Mouse (Mus musculus) heart, postnatal 25 days (tissue): ENCODE results near the gene Prss21. TPM values are rescaled to one million over a fixed set of nuclear protein-coding genes. Genes with fewer than 3 reads are reported as not detected.

ENCODE experiments used
- DNase-seq: peaks from one replicate; pipeline ENCODE4 v3.0.0; 2022; ENCODE audit warnings: low spot score
- intact Hi-C: fragments of 180-260 bp; cut with DNase I; formaldehyde crosslinking; loops from one replicate; pipeline ENCODE4 v1.15.1; 2025
- total RNA-seq, 2 experiments: library from RNA; stranded (reverse); gene quantifications; 2 replicates each; pipeline ENCODE4 v1.2.3; 2021

Prss21 gene
- not detected for total RNA-seq

DNA sequence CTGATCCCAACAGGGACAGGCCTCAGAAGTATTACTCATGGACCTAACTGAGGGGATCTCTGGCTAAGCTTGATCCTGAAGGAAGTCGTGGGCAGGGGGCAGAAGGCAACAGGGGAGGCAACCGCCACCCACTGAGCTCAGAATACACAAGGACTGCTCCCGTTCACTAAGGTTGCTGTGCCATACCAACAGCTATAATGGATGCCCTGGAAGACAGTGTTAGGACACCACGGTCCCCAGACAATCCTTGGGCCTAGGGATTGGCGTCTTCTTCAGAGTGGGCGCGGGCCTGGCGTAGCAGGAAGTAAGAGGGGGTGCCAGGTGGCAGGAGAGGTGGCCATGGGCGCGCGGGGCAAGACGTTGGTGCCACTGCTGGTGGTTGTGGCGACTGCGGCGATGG is at the start of gene Prss21:
Prss21 (plus strand) TSS at position 301 of the 400 bp plus-strand sequence.
- intact Hi-C loops, result no loop called here
- DNase-seq, result no peak

DNA sequence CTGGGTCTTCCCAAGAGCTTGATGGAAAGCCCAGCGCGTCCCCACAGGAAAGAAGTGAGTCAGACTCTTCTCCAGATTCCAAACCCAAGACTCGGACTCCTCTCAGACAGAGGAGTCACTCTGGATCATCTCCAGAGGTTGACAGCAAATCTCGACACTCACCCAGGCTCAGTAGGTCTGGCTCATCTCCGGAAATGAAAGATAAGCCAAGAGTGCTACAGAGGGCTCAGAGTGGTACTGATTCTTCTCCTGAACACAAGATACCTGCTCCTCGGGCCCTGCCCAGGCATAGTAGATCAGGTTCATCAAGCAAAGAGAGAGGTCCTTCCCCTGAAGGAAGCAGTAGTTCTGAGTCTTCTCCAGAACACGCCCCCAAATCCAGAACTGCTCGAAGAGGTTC is 49.3 kb upstream of the Prss21 start:
- intact Hi-C loops, result no loop called here
- no peak for DNase-seq

DNA sequence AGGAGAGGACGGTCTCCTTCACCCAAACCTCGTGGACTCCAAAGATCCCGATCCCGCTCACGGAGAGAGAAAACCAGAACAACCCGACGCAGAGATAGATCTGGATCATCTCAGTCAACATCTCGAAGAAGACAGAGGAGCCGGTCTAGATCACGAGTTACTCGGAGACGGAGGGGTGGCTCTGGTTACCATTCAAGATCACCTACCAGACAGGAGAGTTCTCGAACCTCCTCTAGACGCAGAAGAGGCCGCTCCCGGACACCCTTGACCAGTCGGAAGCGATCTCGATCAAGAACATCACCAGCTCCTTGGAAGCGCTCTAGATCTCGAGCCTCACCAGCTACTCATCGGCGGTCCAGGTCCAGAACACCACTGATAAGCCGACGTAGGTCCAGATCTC is 48.6 kb upstream of the Prss21 start:
- DNase-seq, result no peak
- intact Hi-C loops, result no loop called here

DNA sequence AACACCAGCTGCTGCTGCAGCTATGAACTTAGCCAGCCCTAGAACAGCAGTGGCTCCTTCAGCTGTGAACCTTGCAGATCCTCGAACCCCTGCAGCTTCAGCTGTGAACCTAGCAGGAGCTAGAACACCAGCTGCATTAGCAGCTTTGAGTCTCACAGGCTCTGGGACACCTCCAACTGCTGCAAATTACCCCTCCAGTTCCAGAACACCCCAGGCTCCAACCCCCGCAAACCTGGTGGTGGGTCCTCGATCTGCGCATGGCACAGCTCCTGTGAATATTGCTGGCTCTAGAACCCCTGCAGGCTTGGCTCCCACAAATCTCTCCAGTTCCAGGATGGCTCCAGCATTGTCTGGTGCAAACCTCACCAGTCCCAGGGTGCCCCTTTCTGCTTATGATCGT is 47.1 kb upstream of the Prss21 start:
- no peak for DNase-seq
- intact Hi-C loops, result no loop called here

DNA sequence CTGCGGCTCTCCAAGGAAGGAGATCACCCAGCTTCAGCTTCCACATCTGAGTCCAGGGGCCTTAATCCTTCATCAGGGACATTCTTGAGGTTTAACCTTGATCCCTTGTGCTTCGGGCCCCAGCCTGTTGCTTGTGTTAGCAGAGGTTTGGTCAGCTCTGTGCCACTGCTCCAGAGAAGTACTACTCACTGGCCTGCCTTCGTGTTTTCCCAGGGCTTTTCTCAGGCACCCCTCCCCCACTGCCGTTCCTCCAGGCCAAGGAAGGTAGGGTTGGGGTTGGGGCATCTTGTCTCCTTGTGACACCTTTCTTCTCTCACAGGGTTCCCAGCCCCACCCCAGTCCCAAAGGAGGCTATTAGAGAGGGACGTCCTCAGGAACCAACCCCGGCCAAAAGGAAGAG is 45.8 kb upstream of the Prss21 start:
- intact Hi-C loops, result no loop called here

DNA sequence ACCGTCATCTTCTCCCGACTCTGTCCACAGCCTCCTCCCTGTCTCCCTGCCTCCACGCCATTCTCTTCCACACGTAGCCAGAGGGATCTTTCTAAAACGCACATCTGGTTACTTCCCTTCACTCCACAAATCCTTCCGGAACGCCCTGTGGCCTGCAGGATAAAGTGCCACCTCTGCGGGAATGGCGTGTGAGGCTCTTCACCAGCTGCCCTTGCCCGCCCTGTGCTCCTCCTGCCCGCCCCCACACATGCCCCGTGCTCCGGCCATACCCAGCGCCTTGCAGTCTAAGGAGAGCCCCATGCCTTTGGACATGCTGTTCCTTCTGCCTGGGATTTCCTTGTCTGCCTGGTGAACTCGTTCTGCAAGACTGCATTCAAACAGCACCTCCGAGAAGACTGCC is 44.8 kb upstream of the Prss21 start:
- intact Hi-C loops, result no loop called here
- no peak for DNase-seq

More for the DNA sequence above, 45.8 kb upstream of the Prss21 start:
- no peak for DNase-seq

DNA sequence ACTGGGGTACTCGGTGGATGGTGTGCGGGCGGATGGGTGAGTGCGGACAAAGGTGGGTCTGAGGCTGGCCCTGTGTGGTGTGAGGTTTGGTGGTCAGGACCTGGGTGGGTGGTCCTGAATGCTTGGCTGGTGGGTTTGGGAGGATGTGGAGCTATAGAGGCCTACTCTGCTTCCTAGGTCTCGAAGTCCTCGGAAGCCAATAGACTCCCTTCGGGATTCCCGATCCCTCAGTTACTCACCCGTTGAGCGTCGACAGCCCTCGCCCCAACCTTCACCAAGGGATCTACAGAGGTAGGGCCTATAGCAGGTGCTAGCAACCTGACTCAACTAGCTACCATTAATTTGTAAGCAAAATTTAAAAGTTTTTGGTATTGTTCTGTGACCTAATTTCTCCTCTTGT is 44.2 kb upstream of the Prss21 start:
- intact Hi-C loops, result loop anchor here (2.0 kb wide), 1 partner anchor 17 kb away; no protein-coding TSS in a partner anchor

DNA sequence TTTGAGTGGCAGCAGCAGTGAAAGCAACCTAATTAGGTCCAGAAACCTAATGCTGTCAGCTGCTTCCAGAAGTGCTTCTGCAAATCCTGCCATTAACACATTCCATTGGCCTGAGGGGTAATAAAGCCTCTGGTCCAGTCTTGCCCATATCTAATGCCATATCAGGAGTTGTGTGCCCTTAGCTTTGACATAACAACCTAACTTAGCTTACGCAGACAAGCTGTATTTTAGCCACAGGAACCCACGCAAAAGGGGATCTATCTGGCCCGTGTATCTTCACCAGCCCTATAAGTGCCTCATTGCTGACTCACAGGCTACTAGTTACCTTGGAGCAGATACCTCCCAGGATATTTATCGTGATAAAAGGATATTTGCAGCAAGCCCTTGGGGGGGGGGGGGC is 42.3 kb upstream of the Prss21 start:
- intact Hi-C loops, result loop anchor here (2.0 kb wide), 1 partner anchor 19 kb away; no protein-coding TSS in a partner anchor

More for the DNA sequence above, 44.2 kb upstream of the Prss21 start:
- DNase-seq, result no peak

DNA sequence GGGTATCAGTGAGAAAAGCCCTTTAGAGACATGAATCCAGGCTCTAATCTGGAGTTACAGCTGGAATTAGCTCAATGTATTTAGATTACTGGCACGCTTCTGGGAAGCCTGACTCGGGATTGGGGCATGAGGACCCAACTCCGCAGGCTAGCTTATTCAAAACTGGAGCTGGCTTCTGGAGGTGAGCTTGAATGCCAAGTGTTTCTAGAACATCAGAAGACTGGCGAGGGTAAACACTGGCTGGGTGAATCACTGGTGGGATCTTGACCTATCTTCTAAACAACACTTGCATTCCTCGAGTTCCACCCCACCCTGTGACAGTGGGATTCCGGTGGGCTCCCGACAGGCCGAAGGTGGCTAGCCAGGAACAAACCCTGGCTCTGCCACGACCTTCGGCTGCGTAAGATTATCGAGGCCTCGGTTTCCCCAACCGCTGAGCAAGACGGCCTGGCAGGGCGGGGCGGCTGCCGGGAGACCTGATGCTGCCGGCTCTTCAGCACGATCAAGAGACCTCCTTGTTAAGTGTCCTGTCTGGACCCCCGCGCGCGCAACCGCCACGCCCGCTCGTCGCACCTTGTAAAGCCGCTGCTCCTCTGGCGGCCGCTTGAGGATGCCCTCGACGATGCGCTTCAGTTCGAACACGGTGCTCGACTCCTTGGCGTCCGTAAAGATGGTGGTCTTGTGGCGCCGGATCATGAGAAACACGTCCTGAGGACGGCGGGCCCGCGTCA is 39.4 kb upstream of the Prss21 start:
- DNase-seq, result no peak
- intact Hi-C loops, result loop anchor here (1.0 kb wide), 1 partner anchor 24 kb away; no protein-coding TSS in a partner anchor

More for the DNA sequence above, 42.3 kb upstream of the Prss21 start:
- no peak for DNase-seq

DNA sequence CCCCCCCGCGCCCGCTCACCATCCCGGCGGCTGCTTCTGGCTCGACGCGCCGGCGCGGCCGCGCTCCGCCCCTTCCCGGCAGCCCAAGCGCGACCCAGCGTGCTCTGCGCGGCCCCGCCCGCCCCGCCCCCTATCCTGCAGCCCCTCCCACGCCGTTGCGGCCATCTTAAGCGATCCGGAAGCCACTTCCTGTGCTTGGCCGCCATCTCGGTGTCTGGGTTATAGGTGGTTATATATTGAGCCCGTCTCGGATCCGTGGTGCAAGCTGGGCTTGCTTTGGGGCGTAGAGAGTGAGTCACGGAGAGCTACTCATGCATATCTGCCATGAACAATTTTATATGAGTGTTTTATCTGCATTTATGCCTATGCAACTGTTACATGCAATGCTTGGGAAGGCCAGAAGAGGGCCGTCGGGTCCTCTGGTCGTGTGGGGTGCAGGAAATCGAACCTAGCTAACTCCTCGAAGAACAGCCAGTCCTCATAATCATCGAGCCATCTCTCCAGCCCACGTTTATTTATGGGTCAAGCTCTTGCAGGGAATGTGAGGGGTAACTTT is 38.7 kb upstream of the Prss21 start, which contains the start of gene Elob:
Elob (minus strand) TSS at position 73 of the 556 bp plus-strand sequence.
- DNase-seq, result peak; percentile 66
- intact Hi-C loops, result no loop called here

DNA sequence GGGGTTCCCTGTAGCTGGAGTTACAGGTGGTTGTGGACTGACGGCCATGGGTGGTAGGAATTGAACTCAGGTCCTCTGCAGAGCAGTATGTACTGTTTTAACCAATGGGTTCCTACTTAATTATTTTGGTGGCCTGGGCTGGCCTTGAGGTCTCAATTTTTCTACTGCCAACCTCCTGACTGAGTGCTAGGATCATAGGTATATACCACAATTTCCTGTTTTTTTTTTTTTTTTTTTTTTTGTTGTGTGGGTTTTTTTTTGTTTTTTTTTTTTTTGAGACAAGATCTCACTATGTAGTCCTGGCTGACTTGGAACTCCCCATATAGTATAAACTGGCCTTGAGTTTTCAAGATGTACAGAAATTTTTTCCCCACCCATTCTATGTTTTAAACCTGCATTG is 36.7 kb upstream of the Prss21 start:
- intact Hi-C loops, result no loop called here

DNA sequence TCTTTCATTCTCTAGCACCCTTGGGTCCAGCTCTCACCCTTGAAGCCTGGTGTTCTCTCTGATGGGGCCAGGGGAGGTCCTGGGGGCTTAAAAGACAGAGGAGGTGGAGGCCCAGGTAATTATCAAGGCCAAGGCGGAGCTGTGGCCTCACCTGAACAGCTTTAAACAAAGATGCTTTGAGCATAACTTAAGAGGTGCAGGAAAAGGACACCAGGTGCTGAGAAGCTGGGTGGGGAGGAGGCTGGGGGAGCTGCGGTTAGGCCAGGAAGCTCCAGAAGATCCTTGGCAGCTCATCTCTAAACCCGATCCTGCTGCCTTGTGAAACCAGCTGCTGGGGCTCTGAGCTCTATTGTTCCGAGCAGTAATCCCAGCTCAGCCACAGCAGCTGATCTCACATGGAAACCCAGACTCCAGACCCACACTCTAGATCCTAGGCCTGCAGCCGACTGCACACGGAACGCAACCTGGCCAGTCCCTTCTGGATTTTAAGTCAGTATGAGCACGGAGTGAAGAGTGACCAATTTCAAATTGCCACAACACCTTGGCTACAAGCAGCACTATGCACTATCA is 31.8 kb upstream of the Prss21 start, which contains the start of gene Prss33:
Prss33 (minus strand) TSS at position 51 of the 570 bp plus-strand sequence.
- DNase-seq, result no peak
- intact Hi-C loops, result no loop called here

More for the DNA sequence above, 36.7 kb upstream of the Prss21 start:
- DNase-seq, result no peak

DNA sequence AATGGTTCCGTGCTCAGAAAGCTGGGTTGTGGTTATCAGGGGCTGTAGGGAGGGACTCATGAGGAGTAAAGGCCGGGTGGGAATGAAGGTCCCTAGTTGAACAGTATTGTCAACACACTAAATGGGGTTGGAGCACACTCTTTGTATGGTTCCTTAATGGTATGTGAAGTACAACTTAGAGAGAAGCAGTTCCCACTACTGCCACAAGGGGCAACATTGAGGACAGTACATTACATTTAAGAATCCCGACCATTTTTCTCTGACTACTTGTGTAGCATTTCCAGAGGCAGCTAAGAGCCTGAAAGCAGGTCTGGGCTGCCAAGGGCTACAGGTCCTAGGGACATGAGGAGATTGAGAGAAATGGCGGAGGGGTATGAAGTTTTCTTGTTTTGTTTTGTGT is 26.7 kb upstream of the Prss21 start:
- intact Hi-C loops, result loop anchor here (2.0 to 5.0 kb wide), 2 partner anchors 64 to 94 kb away; partner anchors contain the start of gene Kremen2
- DNase-seq, result no peak

DNA sequence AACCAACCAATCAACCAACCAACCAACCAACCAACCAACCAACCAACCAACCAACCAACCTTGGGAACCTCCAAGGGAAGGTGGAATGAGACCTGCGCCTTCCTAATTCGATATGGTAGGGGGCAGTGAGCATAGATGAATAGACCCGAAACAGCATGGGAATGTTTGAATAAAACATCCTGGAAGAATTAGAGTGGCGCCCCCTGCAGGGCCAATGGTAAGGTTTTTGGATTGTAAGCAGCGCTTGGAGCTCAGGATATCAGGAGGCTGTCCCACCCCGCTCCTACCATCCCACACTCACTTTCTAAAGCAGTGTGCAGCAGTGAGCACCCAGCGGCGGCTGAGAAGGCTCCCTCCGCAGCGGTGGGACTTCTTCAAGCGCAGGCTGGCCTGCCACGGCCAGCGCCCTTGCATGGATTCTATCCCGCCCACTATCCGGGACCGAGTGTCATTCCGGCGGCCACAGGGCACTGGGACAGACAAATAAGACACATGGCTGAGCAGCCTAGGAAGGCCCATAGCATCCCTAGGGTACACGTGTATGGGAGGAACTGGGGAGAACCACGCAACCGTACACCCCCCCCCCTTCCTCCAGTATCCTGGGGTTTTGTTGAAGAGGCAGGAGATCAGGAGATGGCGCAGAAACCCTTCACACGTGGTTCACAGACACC is 24.6 kb upstream of the Prss21 start:
- intact Hi-C loops, result loop anchor here (5.0 kb wide), 1 partner anchor 96 kb away; the partner anchor contains the start of gene Kremen2
- DNase-seq, result no peak

DNA sequence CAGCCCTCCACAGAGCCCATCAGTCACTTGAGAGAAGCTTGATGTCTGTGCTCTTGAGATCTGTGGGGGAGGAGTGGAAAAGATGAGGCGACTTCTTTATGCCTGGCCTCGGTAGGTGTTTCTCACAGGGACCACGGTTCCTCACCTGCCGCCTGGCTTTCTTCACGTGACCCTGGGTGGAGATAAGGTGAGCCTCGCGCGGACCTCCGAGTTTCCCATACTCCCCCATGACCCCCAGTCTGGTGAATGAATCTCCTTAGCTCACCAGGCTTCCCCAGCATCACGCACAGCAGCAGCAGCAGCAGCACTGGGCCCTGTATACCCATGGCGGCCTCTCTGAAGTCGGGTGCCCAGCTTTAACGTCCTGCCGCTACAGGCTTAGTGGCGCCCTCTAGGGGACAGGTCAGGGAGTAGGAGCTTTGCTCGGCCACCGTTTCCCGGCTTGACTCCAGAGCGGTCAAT is 24.0 kb upstream of the Prss21 start, which contains the start of the genes Prss32 and Prss41:
Prss32 (plus strand) TSS at position 44 of the 462 bp plus-strand sequence.
Prss41 (minus strand) TSS at position 361 of the 462 bp plus-strand sequence.
- intact Hi-C loops, result loop anchor here (5.0 kb wide), 1 partner anchor 97 kb away; the partner anchor contains the start of gene Kremen2
- DNase-seq, result no peak

DNA sequence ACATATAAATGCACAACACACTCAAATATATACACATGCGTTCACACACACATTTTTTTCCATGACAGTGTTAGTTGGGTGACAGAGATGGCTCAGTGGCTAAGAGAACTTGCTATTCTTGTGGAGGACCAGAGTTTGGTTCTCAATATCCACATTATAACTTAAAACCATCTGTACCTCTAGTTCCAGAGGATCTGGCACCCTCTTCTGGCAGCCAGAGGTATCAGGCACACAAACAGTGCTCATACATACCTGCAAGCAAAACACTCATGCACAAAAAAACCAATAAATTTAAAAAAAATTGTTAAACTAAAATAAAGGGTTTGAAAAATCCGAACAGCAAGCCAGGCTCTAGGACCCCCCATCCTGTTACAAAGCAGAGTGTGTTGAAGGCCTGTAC is 17.8 kb upstream of the Prss21 start:
- intact Hi-C loops, result no loop called here
- DNase-seq, result no peak

DNA sequence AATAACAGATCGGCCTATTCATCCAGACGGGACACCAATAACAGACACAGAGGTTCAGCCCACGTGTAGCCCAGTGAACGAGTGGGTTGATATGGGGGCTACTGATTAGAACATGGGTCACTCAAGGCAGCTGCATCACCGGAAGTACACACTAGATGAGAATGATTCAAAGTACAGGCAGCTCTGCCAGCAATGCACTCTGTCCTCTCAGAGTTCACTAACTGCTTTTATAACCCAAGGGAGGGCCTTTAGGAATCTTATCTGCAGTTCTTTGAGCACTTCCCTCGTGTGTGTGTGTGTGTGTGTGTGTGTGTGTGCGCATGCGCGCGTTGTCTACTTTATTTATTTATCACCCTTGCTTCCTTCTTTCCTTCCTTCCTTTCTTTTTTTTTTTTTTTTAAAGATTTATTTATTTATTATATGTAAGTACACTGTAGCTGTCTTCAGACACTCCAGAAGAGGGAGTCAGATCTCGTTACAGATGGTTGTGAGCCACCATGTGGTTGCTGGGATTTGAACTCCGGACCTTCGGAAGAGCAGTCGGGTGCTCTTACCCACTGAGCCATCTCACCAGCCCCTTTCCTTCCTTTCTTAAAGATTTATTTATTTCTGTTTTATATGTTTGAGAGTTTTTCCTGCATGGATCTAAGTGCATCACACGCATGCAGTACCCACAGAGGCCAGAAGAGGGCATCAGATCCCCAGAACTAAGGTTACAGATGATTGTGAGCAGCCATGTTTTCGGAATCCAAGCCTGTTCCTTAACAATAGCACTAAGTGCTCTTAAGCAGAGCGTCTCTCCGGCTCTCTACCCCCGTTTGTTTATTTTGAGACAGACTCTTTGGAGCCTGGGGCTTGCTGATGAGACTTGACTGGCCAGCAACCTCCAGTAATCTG is 16.8 kb upstream of the Prss21 start:
- intact Hi-C loops, result loop anchor here (1.0 kb wide), 1 partner anchor 109 kb away; no protein-coding TSS in a partner anchor
- DNase-seq, result no peak

DNA sequence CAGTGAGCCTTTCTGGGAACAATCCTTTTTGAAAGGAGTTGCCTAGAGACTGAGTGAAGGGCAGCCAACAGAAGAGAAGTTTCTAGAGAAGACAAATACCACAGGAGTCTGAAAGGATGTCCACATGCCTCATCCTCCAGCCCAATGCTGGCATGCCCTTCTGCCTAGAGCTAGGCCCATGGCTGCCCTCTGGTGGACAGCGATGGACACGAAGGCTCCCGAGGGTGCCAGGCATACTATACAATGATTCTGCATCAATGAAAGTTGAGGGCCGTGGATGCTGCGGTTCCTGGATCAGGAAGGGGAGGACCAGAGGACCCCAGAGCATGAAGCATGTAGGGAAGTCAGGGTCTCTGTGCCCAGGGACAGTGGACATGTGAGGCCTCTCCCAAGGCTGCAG is 14.6 kb upstream of the Prss21 start:
- intact Hi-C loops, result no loop called here
- DNase-seq, result no peak

DNA sequence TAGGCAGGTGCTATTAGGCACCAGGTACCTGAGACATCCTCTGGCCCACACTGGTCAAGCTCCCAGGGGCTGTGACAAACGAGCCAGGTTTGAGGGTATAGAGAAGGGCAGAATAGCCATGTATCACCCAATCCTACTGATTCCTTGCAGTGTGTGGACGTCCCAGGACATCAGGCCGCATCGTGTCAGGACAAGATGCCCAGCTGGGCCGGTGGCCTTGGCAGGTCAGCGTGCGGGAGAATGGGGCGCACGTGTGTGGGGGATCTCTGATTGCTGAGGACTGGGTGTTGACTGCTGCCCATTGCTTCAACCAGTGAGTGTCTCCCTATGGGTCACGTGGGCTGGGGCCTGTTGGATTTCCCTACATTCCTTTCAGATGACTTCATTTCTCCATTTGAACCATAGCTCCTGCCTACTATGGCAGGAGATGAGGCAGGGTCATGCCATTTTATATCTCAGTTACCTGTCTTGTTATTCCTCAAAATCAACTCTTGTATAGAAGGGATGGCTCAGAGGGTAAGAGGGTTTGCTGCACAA is 13.6 kb upstream of the Prss21 start:
- DNase-seq, result no peak
- intact Hi-C loops, result no loop called here
